Mouse (Mus musculus): ENCODE data around the gene Wdr61.

The Wdr61 gene

GRCm38 (mm10) chr9:54676531-54676986 is 57.8 kb downstream of the Wdr61 start:
- peak; percentile 91 to 92 for DNase-seq

- DNase-seq: no peak
Observed at GRCm38 (mm10) chr9:54673887-54674286, 60.4 kb downstream of the Wdr61 start.

GRCm38 (mm10) chr9:54671962-54672361 is 62.4 kb downstream of the Wdr61 start:
- DNase-seq: no peak

- DNase-seq: peak; percentile 52 to 63
Observed at GRCm38 (mm10) chr9:54668455-54668854, 65.9 kb downstream of the Wdr61 start.

GRCm38 (mm10) chr9:54666116-54666515 is 68.2 kb downstream of the Wdr61 start:
- no peak for DNase-seq

Measured in cerebellum, postnatal 14 days (tissue).